Mouse (Mus musculus): ENCODE measurements around the gene Ctrl. TPM values are rescaled to one million over a fixed set of nuclear protein-coding genes. Genes with fewer than 3 reads are reported as not detected.
A peak's percentile ranks its signal among the peaks of the same experiment; 100 is the strongest.
"Not testable (repeated sequence)": the region's sequence is repeated elsewhere in the genome, so short reads cannot be mapped to it uniquely, and the experiment has no call there.

Ctrl gene
- polyA plus RNA-seq (2012; rRNA removed) (1.0 and 1.1 TPM in 2 replicates), polyA plus RNA-seq (2014; fragmentation: Nextera tagmentation; extraction: Ambion mirVana) (0.27 and 0.39 TPM in 2 replicates)

DNA sequence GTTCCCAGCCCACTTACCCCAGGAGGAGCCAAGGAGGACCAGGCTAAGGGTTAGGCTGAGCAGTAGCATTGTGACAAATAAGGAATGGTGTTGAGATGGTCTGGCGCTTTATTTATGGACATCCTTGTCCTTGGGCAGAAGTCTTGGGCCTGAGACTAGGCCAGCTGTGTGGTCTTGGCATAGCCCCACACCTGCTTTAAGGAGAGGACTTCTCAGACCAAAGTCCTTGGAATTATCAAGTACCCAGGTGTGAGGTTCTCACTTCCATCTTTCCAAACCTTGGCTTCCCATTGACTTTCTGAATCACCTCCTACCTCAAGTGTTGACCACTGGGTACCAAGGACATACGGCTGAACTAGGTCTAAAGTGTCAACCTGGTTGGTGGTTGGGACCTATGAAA lies at the start of gene Ctrl:
Gene Ctrl (minus strand): TSS at position 101 of the 400 bp plus-strand sequence.
- H3K27ac ChIP-seq = no peak within 1 kb of the TSS
- DNase-seq (ENCODE audit: low read depth in 3 of 3, low spot score in 3 of 3) (no peak), ATAC-seq (ENCODE audit: insufficient read depth) (no peak)
- no peak for TF ChIP-seq EP300 (IDR thresholded peaks at IDR 0.05; ENCODE audit: low read depth)
- TF ChIP-seq CTCF (IDR thresholded peaks at IDR 0.05; ENCODE audit: low read depth) = no peak
- peaks cover 16 to 26% of the 10 kb centered on the region in 2 experiments for H3K4me1 ChIP-seq (replicated peaks; ENCODE audit: control insufficient read depth in 2 of 2, insufficient read depth in 2 of 2, low read length in 1 of 2)
- H3K4me3 ChIP-seq (ENCODE audit: insufficient read depth in 1 of 2, low read depth in 2 of 2, low read length in 2 of 2) = no peak within 1 kb of the TSS
- H3K9ac ChIP-seq (replicated peaks) = no peak within 1 kb of the TSS
- WGBS (ENCODE audit: insufficient replicate concordance) = 72% methylated on average over 2 of the region's 2 CpGs
- H3K36me3 ChIP-seq (replicated peaks; ENCODE audit: control insufficient read depth, insufficient read depth, low read depth) = no peaks in the 10 kb centered on the region
- no peaks in the 10 kb centered on the region for H3K27me3 ChIP-seq (ENCODE audit: control insufficient read depth, insufficient read depth, low read length)
- no peak within 1 kb of the TSS for H3K4me2 ChIP-seq (ENCODE audit: low read depth)
- H3K9me3 ChIP-seq (ENCODE audit: control insufficient read depth, low read length) = no peaks in the 10 kb centered on the region

DNA sequence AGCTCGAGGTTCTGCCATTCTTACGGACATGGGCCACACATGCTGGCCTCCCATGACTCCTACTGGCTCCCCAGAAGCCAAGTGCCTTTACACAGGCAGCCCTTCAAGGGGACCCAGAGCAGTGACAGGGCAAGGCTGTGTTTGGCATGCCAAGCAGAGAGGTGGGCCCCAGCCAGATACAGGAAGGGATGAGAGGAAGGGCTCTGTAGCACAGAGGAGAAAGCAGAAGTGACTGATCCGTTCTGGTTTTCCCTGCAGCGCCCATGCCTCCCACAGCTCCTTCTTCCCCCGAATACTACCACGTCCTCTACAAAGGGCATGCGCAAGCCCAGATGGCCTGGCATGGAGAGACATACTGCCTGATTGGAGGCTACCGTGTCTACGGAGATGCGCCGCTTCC lies 49.7 kb upstream of the Ctrl start:
- not testable (repeated sequence) for H3K9me3 ChIP-seq (ENCODE audit: control insufficient read depth, low read length); H3K4me1 ChIP-seq (replicated peaks; ENCODE audit: control insufficient read depth in 2 of 2, insufficient read depth in 2 of 2, low read length in 1 of 2); H3K27me3 ChIP-seq (ENCODE audit: control insufficient read depth, insufficient read depth, low read length); H3K36me3 ChIP-seq (replicated peaks; ENCODE audit: control insufficient read depth, insufficient read depth, low read depth); ATAC-seq (ENCODE audit: insufficient read depth); H3K4me2 ChIP-seq (ENCODE audit: low read depth); H3K9ac ChIP-seq (replicated peaks); H3K4me3 ChIP-seq (ENCODE audit: insufficient read depth in 1 of 2, low read depth in 2 of 2, low read length in 2 of 2); DNase-seq (ENCODE audit: low read depth in 3 of 3, low spot score in 3 of 3); H3K27ac ChIP-seq
- 57% methylated on average over 9 of the region's 11 CpGs for WGBS (ENCODE audit: insufficient replicate concordance)

DNA sequence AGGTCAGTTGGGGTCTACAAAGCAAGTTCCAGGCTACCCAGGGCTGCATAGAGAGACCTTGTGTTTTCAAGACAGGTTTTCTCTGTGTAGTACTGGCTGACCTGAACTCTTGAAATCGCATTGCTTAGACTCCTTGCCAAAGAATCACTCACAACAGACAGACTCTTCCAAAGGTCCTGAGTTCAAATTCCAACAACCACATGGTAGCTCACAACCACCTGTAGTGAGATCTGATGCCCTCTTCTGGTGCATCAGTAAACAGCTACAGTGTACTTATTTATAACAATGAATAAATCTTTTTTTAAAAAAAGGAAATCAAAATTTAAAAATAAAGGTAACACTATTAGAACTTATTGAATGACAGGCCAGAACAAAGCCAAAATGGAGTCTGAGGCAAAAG lies 47.5 kb upstream of the Ctrl start:
- WGBS (ENCODE audit: insufficient replicate concordance) = 68% methylated on average over 1 of the region's 1 CpGs

DNA sequence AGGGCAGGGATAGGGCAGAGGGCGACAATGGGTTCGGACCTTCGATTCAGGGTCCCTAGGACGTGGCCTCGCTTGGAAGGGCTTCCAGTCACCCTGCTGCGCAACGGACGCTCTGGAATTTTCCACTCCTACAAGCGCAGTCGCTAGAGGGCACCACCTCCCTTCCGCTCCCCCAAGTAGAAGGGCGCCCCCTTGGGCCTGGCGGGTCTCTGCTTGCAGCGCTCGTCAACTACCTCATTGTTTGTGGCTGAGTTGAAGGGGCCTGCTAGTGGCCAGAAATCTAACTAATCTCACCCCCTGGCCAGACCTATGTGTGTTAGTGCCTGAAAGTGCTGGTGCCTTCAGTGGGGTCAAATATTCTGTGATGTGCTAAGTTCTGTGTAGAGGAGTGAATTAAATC lies 45.7 kb upstream of the Ctrl start, which contains the start of gene Dpep3:
Gene Dpep3 (minus strand): TSS at position 105 of the 400 bp plus-strand sequence.
- 89% methylated on average over 15 of the region's 15 CpGs for WGBS (ENCODE audit: insufficient replicate concordance)
- Histone ChIP-seq H3K27ac (no peak within 1 kb of the TSS), H3K27me3 (ENCODE audit: control insufficient read depth, insufficient read depth, low read length) (no peaks in the 10 kb centered on the region), H3K9ac (replicated peaks) (no peak within 1 kb of the TSS), H3K4me2 (ENCODE audit: low read depth) (no peak within 1 kb of the TSS), H3K9me3 (ENCODE audit: control insufficient read depth, low read length) (no peaks in the 10 kb centered on the region), H3K4me3 (ENCODE audit: insufficient read depth in 1 of 2, low read depth in 2 of 2, low read length in 2 of 2) (no peak within 1 kb of the TSS), H3K36me3 (replicated peaks; ENCODE audit: control insufficient read depth, insufficient read depth, low read depth) (no peaks in the 10 kb centered on the region), H3K4me1 (replicated peaks; ENCODE audit: control insufficient read depth in 2 of 2, insufficient read depth in 2 of 2, low read length in 1 of 2) (0 out of 4 replicates have a peak, but pooled peaks cover 0 to 2% of the 10 kb centered on the region in 2 experiments)
- no peak for DNase-seq (ENCODE audit: low read depth in 3 of 3, low spot score in 3 of 3)
- TF ChIP-seq CTCF (IDR thresholded peaks at IDR 0.05; ENCODE audit: low read depth) (peak; percentile 45), EP300 (IDR thresholded peaks at IDR 0.05; ENCODE audit: low read depth) (no peak)
- no peak for ATAC-seq (ENCODE audit: insufficient read depth)

More for the DNA sequence above, 47.5 kb upstream of the Ctrl start:
- no peak overlapping the region for H3K4me3 ChIP-seq (ENCODE audit: insufficient read depth in 1 of 2, low read depth in 2 of 2, low read length in 2 of 2)
- H3K27ac ChIP-seq = no peak overlapping the region
- H3K9me3 ChIP-seq (ENCODE audit: control insufficient read depth, low read length) = no peaks in the 10 kb centered on the region
- H3K27me3 ChIP-seq (ENCODE audit: control insufficient read depth, insufficient read depth, low read length) = no peaks in the 10 kb centered on the region
- H3K36me3 ChIP-seq (replicated peaks; ENCODE audit: control insufficient read depth, insufficient read depth, low read depth) = no peaks in the 10 kb centered on the region
- ATAC-seq (ENCODE audit: insufficient read depth) = no peak
- TF ChIP-seq CTCF (IDR thresholded peaks at IDR 0.05; ENCODE audit: low read depth) (peak; percentile 12; the same call in 1 of the 2 replicates), EP300 (IDR thresholded peaks at IDR 0.05; ENCODE audit: low read depth) (no peak)
- H3K4me1 ChIP-seq (replicated peaks; ENCODE audit: control insufficient read depth in 2 of 2, insufficient read depth in 2 of 2, low read length in 1 of 2) = 0 out of 4 replicates have a peak, but pooled peaks cover 0 to 2% of the 10 kb centered on the region in 2 experiments
- no peak overlapping the region for H3K4me2 ChIP-seq (ENCODE audit: low read depth)
- H3K9ac ChIP-seq (replicated peaks) = no peak overlapping the region
- DNase-seq (ENCODE audit: low read depth in 3 of 3, low spot score in 3 of 3) = no peak

DNA sequence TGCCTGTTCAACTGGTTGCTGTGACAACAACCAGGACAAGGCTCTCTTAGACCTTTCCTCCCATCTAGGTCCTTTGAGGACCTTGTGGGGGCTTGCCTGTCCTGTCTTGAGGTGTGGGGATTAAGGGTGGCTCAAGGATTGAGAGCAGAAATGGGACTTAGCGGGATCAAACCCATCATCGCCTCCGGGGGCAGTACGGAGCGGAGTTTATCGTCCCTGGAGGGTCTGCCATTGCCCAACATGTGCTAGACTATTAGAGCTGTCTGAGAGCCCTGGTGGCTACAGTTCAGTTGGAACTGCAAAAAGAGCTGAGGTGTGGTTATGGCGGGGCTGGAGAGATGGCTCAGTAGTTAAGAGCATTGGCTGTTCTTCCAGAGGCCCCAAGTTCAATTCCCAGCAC lies 41.7 kb upstream of the Ctrl start:
- DNase-seq (ENCODE audit: low read depth in 3 of 3, low spot score in 3 of 3) (no peak), ATAC-seq (ENCODE audit: insufficient read depth) (no peak)
- Histone ChIP-seq H3K27ac (no peak overlapping the region), H3K4me2 (ENCODE audit: low read depth) (no peak overlapping the region), H3K9ac (replicated peaks) (no peak overlapping the region), H3K27me3 (ENCODE audit: control insufficient read depth, insufficient read depth, low read length) (no peaks in the 10 kb centered on the region), H3K36me3 (replicated peaks; ENCODE audit: control insufficient read depth, insufficient read depth, low read depth) (no peaks in the 10 kb centered on the region), H3K4me1 (replicated peaks; ENCODE audit: control insufficient read depth in 2 of 2, insufficient read depth in 2 of 2, low read length in 1 of 2) (0 out of 4 replicates have a peak, but pooled peaks cover 0 to 2% of the 10 kb centered on the region in 2 experiments), H3K4me3 (ENCODE audit: insufficient read depth in 1 of 2, low read depth in 2 of 2, low read length in 2 of 2) (no peak overlapping the region), H3K9me3 (ENCODE audit: control insufficient read depth, low read length) (no peaks in the 10 kb centered on the region)
- WGBS (ENCODE audit: insufficient replicate concordance) = 74% methylated on average over 7 of the region's 7 CpGs
- TF ChIP-seq CTCF (IDR thresholded peaks at IDR 0.05; ENCODE audit: low read depth) (peak; percentile 39), EP300 (IDR thresholded peaks at IDR 0.05; ENCODE audit: low read depth) (no peak)

All from liver, embryonic 14.5 days (tissue).